Mouse (Mus musculus): Measurements from ENCODE around the gene Gmfg.

The Gmfg gene

DNA sequence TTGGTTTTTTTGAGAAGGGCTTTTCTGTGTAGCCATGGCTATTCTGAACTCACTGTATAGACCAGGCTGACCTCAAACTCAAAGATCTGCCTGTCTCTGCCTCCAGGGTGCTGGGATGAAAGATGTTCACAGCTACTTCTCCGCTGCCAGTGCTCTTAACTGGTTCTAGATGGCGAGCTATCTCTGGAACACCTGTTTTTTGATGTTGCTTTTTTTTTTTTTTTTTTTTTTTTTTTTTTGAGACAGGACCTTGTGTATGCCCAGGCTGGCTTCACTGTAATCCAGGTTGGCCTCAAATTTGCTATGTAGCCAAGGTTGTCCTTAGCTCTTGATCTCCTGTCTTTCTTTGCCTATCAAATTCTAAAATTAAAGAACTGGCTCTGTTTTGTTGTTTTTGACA, 1.5 kb downstream of the Gmfg start:
- no peak for DNase-seq

DNA sequence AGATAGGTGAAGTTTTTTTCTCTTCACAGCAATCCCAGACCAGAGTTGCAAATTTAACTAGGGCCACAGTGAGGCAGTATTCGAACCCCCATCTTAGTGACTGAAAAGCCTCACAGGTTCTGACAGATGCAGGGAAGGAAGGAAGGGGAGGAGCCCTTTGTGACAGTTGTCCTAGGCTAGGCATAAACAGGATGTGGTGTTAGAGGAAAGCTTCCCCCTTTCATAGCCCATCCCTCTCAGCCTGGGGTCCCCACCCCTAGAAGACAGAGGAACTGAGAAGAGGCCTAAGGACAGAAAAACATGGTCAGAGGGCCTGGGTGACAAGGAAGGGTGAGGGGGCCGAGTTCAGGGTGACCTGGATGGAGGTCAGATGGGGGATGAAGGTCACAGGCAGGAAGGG, 3.5 kb downstream of the Gmfg start:
- peak; percentile 29 to 33 for DNase-seq

DNA sequence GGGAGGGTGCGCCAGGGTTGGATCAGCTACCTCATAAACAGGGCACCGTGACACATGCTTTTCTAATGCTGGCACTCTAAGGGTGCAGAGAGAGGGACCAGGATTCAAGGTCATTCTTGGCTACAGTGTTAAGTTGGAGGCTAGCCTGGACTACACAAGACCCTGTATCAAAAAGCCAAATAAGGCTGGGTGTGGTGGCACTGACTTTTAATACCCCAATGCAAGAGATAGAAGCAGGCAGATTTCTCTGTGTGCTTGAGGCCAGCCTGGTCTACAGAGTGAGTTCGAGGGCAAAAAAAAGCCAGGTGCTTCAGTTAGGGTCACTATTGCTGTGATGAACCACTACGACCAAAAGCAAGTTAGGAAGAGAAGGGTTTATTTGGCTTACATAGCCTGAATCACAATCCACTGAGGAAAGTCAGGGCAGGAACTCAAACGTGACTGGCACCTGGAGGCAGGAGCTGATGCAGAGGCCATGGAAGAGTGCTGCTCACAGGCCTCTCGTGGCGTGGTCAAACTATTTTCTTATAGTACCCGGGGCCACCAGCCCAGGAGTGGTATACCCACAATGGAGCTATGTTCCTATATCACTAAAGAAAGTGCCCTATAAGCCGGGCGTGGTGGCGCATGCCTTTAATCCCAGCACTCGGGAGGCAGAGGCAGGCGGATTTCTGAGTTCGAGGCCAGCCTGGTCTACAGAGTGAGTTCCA, 4.7 kb downstream of the Gmfg start:
- no peak for DNase-seq

DNA sequence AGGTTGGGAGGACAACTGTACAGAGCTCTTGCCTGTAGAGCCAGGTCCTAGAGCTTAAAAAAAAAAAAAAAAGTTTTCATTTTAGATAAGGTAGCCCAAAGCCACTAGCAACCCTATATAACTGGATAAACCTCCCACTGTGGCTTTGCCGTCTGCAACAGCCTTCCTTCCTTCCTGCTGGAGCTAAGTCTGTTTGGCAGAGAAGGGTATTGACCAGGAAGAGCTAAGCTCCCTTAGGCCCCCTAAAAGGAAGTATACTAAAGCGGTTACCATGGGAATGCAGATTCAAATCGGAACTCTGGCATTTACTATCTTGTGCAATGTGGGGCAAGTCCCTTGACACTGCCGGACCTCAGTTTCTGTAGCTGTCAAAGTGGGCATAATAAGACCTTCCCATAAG, 5.4 kb downstream of the Gmfg start:
- no peak for DNase-seq

DNA sequence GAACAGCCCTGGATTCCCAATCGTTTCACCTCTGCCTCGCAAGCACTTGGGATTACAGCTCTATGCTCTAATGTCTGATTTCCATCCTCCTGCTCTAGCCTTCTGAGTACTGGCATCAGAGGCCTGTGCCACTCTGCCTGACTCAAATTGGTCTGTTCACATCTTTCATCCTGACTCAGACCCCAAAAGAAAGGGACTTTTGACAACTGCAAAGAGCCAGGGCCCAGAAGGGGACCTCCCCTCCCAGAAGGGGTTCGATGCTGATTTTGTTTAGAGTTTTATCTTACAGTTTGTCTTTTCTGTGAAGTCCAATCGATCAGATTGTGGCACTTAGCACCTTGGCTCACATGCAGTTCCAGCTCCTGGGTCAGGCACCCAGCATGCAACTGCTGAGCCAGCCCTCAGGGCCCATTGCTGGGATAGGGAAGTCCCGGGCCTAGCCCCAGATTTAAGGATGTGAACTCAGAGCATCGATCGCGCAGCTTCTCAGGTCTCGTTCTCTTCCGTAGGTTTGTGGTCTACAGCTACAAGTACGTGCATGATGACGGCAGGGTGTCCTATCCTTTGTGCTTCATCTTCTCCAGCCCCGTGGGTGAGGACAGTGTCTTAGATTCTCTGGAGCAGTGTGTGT, 7.2 kb downstream of the Gmfg start:
- DNase-seq = no peak

DNA sequence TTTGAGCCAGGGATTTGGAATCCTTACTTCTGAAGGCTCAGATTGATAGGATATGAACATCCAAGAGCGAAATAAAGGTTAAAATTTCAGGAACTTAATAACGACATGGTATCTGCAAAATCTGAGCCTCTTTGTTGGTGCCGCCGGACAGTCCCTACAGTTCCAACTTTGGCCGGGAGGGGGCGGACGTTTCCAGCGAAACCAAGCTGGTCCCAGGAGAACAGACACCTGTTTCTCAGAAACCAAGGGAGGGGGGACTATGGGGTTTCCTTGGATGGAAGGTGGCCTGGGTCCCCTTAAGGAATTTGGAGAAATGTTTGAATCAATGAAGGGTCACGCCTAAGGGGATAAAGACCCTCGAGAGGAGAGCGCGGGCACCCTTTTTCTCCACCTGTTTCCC, 9.2 kb downstream of the Gmfg start:
- DNase-seq = peak; percentile 43 to 83

DNA sequence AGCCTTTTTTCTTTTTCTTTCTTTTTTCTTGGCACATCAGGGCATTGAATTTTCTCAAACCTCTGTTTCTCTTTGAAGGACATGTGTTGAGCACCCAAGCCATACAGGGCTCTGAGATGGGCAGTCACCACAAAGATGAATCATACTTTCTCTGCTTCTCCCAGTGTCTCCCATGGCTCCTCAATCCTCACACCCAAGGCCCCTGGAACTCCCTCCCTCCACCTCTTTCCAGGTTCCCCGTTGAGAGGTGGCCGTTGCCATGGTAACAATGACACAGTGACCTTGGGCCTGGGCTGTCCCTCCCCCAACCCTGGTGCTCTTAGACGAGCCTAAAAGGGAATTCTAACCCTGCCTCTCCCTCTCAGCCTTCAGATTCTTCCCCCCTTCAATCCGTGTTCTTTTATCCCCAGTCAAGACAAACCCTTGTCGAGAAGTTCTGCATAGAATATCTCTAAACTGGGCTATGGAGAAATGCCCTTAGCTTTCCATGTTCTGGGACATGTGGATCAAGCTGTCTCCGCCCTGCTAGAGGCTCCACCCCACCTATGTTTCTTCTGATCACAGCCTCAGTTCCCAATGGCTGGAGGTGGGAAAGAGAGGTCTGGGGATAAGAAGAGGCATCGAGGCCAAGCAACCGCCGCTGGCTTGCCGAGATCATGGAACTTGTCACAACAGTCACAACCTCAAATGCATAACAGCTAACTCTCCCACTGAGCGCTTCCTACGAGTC, 10.0 kb downstream of the Gmfg start:
- peak in 1 of 2 experiments; percentile 35 for DNase-seq

DNA sequence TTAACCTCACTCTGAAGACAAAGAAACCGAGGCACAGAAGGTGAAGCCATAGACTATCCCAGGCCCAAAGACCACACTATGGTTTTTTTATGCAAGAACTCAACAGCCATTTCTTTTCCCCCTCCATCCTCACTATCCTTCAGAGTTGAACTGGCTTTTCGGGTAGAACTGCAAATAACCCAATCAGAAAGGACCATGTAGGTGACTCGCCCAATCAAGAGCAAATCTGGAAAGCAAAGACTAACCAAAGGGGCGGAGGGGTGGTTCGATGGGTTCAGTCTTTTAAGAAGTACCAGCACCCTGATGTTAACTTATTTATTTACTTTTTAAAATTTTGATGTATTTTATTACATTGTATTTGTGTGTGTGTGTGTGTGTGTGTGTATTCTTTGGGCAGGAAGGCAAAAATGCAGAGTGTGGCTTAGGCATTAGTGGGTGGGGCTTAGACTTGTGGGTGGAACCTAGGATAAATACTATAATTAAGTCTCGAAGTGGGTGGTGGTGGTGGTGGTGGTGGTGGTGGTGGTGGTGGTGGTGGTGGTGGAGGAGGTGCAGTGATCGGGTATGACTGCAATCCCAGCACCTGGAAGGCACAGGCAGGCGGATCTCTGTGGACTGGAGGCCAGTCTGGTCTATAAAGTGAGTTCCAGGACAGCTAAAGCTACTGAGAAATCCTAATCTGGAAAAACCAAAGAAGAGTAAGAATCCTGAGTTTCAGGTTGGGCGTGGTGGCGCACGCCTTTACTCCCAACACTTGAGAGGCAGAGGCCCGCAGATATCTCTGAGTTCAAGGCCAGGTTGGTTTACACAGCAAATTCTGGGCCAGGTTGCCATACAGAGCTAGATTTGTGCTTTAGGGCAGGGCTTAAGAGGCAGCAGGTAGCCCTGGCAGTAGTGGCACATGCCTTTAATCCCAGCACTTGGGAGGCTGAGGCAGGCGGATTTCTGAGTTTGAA, 10.9 kb downstream of the Gmfg start:
- no peak for DNase-seq

DNA sequence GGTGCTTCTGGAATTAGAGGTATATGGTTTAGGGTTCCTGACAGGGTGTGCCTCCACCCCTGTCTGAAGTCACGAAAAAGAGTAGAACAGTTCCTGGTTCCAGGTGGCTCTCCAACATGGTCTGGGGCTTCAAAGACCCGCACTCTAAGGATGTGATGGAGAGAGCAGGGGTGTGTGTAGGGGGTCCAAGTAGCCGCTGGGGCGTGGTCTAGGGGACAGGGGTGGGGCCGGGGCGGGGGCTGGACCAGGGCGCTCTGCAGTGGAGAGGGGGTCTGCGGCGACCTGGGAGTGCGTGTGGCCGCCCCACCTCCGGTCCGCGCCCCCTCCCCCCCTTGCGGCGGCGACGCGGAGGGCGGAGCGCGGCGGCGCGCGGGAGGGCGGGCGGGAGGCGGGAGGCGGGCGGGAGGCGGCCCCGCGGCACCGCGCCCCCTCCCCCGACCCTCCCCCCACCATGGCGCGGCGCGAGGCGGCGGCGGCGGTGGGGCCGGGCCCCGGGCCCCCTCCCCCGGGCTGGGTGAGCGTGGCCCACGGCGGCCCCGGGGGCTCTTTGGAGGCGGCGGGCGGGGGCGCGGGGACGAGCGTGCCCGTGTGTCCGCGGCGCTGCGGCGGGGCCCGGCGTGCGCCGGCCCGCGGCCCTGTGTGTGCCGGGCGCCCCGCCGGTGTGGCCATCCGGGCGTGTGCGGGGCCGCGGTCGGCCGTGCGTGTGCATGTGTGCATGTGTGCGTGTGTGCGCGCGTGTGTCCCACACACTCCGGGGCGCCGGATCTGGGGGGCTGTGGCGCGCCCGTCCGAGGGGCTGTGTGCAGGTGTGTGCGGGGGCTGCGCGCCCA, 14.5 kb downstream of the Gmfg start, which contains the start of gene Lrfn1:
Gene Lrfn1, plus strand, starts transcription at position 450 of the 830 bp plus-strand sequence.
- no peak for DNase-seq

DNA sequence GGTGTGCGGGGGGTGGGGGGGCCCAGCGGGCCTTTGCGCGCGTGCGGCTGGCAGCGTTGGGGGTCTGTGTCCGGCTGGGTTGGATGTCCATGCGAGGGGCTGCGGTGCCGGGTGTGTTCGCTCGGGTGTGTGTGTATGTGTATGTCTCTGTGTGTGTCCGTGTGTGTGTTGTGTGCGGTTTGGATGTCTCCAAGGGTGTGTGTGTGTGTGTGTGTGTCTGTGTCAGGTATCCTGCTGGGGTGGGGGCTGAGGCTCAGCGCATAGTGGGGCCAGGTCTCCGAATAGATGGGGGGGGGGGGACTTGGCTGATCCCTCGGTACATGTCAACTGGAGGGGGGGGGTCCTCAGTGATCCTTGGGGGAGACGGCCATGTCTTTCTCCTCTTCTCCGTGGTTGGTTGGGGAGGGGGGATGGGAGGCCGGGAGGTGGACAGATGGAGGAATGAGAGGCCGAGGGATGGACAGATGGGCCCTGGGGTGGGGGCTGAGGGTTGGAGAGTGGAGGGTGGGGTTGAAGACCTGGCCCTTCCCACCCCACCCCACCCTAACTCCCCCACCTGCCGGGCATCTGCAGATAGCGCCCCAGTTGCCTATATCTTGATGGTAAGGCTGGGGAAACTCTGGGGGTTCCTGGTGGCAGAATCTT, 15.2 kb downstream of the Gmfg start:
- DNase-seq = no peak

DNA sequence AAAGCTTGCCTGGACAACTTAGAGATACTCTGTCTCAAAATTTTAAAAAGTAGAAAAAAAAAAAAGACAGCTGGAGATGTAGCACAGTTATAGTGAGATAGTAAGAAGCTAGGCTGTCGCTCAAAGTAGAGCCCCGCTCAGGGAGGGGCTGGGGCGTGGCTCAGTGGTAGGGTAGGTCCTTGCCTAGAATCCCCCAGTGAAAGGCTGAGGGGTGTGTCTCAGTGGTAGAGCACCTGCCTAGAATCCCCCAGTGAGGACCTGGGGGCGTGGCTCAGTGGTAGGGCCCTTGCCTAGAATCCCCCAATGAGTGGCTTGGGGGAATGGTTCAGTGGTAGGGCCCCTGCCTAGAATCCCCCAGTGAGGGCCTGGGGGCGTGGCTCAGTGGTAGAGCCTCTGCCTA, 23.1 kb downstream of the Gmfg start:
- no peak for DNase-seq

DNA sequence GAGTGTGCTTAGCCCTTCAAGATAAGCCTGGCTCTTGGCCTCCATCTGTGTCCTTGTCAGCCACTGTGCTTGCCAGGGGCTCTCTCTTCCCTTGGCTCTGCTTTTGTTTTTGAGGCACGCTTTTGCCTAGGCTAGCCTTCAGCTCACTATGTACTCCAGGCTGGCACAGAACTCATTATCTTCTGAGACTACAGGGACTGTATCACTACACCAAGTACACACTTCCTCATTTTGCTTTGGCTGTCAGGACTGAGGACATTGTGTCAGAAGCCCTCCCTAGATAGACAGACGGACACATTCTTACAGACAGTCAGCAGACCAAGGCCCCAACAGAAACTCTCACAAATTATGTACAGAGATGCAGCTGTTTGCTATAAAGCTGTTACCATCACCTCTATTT, 25.5 kb downstream of the Gmfg start:
- no peak for DNase-seq

DNA sequence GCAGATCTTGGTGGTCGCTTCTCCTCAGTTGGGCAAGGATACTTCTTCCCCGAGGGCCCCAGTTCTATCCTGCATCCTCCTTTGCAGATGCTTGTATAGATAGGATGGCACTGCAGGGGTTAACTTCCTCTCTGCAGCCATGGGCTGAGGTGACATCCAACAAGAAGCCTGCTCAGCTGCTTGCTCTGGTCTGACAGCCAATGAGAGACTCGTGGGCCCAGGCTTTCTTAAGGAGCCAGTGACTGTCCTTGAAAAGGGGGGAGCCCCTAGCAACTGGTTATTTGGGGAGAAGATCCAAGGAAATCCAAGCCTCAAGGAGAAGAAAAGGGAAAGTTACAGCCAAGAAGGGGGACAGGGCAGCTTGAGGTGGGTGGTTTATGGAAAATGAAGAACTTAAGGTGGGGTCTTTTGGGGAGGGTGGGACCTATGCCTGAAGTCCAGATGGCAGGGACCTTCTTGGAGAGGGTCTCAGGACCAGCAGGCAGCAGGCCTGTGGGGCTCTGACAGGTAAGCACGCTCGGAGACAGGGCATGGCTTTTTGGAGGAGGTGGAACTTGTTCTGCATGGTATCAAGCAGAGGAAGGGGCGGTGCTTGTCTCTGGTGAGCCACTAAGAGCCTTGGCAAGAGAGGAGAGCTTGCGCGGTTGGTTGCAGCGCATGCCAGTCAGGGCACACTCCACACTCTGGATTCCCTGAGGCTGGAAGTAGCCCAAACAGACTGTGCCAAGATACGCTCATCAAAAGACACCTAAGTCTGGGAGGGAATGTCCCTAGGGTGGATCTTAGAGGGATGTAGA, 27.4 kb downstream of the Gmfg start:
- DNase-seq = peak; percentile 65 to 74

DNA sequence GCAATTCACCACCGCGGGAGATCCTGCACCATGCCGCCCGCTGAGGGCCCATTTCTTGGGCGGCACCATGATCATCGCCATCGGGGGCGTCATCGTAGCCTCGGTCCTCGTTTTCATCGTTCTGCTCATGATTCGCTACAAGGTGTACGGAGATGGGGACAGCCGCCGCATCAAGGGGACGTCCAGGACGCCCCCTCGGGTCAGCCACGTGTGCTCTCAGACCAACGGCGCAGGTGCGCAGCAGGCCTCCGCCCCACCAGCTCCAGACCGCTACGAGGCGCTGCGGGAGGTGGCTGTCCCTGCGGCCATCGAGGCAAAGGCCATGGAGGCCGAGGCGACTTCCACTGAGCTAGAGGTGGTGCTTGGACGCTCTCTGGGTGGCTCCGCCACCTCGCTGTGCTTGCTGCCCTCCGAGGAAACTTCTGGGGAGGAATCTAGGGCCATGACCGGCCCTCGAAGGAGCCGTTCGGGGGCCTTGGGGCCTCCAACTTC, 29.5 kb downstream of the Gmfg start:
- no peak for DNase-seq

DNA sequence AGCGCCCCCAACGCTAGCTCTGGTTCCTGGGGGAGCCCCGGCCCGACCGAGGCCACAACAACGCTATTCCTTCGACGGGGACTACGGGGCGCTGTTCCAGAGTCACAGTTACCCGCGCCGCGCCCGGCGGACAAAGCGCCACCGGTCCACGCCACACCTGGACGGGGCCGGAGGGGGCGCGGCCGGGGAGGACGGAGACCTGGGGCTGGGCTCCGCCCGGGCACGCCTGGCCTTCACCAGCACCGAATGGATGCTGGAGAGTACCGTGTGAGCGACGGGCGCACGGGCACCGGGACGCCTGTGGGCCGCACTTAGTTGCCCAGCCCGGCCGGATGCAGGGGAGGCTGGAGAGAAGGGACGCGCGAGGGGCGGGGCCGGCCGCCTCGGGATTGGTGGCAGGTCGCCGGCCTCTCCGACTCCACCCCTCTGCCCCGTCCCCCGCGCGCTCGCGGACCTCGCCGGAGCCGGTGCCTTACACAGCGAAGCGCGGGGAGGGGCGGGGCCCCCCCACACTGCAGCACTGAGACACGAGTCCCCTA, 30.0 kb downstream of the Gmfg start:
- peak; percentile 49 to 53 for DNase-seq

DNA sequence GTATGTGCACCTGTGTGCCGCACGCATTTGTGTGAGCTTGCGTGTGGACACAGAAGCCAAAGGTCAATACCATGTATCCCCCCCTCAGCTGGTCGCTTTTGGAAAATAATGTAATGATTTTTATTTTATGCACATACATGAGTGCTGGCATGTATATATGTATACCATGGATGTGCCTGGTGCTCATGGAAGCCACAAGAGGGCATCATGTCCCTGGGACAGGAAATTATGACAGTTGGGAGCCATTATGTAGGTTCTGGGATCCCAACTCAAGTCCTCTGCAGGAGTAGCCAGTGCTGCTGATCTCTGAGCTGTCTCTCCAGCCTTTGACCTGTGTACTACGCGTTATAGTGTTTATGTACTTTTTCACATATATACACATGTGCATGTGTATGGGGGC, 38.9 kb downstream of the Gmfg start:
- DNase-seq = no peak

DNA sequence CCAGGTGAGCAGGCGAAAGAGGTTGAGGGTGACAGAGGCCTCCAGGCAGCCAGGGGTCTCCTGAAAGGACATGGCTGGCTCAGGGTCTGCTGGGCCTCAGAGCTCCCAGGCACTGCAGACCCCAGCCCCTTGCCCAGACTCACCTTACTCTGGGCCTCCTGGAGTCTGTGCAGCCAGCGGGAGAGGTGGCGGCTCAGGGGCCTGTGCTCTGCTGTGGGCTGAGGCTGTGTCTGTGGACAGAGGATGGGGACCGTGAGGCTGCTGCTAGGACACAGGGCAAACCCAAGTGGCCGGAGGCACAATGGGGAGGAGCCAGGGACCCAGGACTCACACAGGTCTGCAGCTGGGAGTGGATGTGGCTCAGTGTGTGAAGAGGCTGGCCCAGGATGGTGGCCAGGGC, 40.1 kb downstream of the Gmfg start:
- no peak for DNase-seq

DNA sequence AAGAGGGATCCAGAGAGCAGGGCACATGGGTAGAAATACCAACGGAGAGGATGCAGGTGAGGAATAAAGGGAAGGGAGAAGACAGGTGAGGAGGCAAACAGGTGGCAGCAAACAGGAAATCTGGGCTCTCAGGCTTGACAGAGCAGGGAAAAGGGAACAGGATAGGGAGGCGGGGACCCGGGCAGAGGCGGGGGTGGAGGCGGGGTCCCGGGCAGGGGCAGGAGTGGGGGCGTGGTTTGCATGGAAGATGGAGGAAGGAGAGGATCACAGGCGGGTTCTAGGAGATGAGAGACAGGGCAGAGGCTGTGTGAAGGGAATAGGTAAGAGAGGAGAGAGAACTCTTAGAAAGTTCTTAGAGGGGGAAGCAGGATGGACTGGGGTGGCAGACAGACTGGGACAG, 41.6 kb downstream of the Gmfg start:
- no peak for DNase-seq

DNA sequence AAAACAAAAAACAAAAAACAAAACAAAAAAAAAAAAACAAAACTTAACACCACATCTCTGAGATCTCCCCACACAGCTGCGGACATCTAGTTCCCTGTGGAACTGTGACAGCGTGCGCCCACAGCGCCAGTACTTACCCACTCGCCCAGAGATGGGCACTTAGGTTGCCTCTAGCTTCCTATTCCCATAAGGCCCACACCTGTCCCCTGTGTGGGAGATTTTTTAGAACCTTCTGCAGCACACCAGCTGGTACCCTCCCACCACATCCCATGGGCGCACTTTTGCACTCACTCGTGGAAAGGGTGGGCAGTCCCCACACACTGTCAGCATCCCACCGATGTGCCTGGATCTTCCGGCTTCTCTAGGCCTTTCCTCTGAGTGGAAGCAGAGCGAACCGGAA, 45.6 kb downstream of the Gmfg start:
- no peak for DNase-seq

DNA sequence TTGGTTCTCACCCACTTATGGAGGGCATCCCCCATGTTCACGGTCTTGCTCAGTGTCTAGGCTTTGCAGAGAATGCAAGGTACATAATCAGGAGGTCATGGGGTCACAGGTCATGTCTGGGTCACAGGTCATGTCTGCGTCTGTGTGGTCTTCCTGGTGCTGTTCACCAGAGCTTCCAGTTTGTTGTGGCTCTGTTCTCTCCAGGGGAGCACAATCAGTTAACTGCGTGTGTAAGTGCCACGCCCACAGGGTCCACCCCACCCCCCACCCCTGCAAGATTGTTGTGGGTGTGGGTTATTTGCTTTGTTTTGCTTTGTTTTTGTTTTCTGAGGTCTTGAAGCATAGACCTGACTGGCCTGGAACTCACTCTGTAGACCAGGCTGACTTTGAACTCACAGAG, 46.9 kb downstream of the Gmfg start:
- DNase-seq = no peak
